Mouse (Mus musculus) embryonic stem cell, embryonic (primary cell): ENCODE results near the gene Sort1.

ENCODE experiments used
- CTCF ChIA-PET, 4 experiments: fragments of 300-600 bp in 2 of 4; fragments of 350-600 bp in 2 of 4; sonication (Branson Sonifier 250); formaldehyde crosslinking; loops; one replicate each; lab custom pipeline; 2022; ENCODE audit warnings: inconsistent platforms in 2 of 4; lab: Charles Lee
- POLR2A ChIA-PET, 4 experiments: fragments of 300-600 bp in 2 of 4; fragments of 350-600 bp in 2 of 4; sonication (Branson Sonifier 250); formaldehyde crosslinking; loops; one replicate each; lab custom pipeline; 2022; ENCODE audit warnings: antibody characterized with exemption in 4 of 4, inconsistent platforms in 1 of 4; lab: Charles Lee

The Sort1 gene

GRCm38 (mm10) chr3:108310921-108311341 lies 27.0 kb downstream of the Sort1 start:
- POLR2A ChIA-PET, result interaction anchor here in 2 of 4 experiments (0.6 to 1.4 kb wide), 3 partner anchors 16 to 73 kb away, joined by 3 to 4 read pairs (median 3); partner anchors contain the start of gene Psrc1 (in 1 of the 2)
- CTCF ChIA-PET, result no interaction called here

DNA sequence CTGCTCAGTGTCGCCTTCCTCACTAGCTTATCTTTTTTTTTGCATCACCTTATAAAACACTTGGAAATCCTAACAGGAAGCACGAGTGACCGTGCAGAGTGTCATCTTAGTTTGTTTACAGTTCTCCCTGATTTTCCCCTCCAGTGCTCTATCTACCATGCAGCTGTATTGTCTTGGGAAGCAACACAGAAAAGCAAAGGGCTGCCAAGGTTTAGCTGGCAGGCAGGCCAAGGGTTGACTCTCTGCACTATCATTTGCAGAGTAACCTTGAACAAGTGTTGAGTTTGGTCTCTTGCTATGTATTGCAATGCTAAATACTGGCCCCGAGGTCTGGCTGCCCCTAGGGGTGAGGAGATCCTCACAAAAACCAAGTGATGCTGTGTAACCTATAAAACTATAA lies 27.8 kb downstream of the Sort1 start:
- CTCF ChIA-PET, result no interaction called here
- POLR2A ChIA-PET, result interaction anchor here in 2 of 4 experiments (0.6 to 1.5 kb wide), 5 partner anchors 12 to 162 kb away, joined by 3 to 5 read pairs (median 3); partner anchors contain the start of gene Psrc1 (in 1 of the 2)

- CTCF ChIA-PET, result no interaction called here
Measured at GRCm38 (mm10) chr3:108312414-108312813, 28.5 kb downstream of the Sort1 start.

DNA sequence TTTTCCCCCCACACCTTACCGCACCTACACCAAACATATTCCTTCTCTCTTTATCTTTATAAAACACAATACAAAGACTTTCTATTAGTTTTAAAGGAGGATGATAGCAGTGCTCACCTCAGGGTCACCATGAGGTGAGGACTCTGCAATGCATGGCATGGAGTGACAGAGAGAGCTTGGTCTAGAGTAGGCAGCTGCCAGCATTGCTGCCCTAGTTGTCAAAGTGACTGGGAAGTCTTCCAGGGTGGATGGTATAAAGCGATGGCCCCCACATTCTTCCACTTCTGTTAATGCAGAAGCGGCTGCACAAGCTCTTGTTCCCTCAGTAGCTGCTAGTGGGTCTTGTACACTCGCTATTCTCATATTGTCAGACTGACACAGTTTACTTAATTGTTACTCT lies 29.3 kb downstream of the Sort1 start:
- ChIA-PET POLR2A (interaction anchor here in 1 of 4 experiments (1.2 to 1.5 kb wide), 3 partner anchors 11 to 17 kb away, joined by 4 to 5 read pairs (median 5); no protein-coding TSS in a partner anchor), CTCF (interaction anchor here in 1 of 4 experiments (1.1 kb wide), 1 partner anchor 31 kb away, joined by 3 read pairs; no protein-coding TSS in a partner anchor)

More at GRCm38 (mm10) chr3:108312414-108312813, 28.5 kb downstream of the Sort1 start:
- POLR2A ChIA-PET, result interaction anchor here in 1 of 4 experiments (1.3 to 1.5 kb wide), 2 partner anchors 13 to 54 kb away, joined by 4 to 5 read pairs; no protein-coding TSS in a partner anchor

- CTCF ChIA-PET, result interaction anchor here in 2 of 4 experiments (1.1 kb wide), 2 partner anchors 32 to 149 kb away, joined by 3 read pairs; no protein-coding TSS in a partner anchor
- POLR2A ChIA-PET, result interaction anchor here in 2 of 4 experiments (0.5 to 1.4 kb wide), 6 partner anchors 12 to 170 kb away, joined by 3 to 5 read pairs (median 3); no protein-coding TSS in a partner anchor
Measured at GRCm38 (mm10) chr3:108314038-108314675, 30.3 kb downstream of the Sort1 start.

- ChIA-PET POLR2A (no interaction called here), CTCF (interaction anchor here in 2 of 4 experiments (0.6 kb wide), 2 partner anchors 60 to 62 kb away, joined by 3 to 4 read pairs; no protein-coding TSS in a partner anchor)
Measured at GRCm38 (mm10) chr3:108318517-108318916, 34.6 kb downstream of the Sort1 start.

DNA sequence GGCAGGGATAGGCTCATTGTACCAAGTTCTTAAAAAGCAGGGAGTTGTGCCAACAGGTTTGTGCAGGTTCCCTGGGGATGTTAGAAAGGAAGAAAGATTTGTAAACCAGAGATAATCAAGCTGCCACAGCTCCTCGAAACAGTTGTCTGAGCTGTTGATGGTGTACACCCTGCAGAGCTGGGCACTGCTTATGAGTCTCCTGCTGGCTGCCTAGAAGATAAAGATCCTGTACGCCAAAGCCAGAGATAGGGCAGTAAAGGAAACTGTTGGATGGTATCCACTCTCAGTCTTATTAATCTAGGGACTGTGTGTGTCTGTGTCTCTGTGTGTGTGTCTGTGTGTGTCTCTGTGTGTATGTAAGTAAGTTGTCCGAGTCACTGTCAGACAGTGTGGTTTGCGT lies 37.8 kb downstream of the Sort1 start:
- ChIA-PET CTCF (no interaction called here), POLR2A (interaction anchor here in 2 of 4 experiments (1.0 to 1.5 kb wide), 4 partner anchors 9 to 38 kb away, joined by 3 to 4 read pairs (median 3); partner anchors contain the start of gene Sort1 (in 1 of the 2))

GRCm38 (mm10) chr3:108322136-108322535 lies 38.3 kb downstream of the Sort1 start:
- ChIA-PET CTCF (no interaction called here), POLR2A (interaction anchor here in 2 of 4 experiments (1.0 to 1.5 kb wide), 4 partner anchors 9 to 38 kb away, joined by 3 to 4 read pairs (median 3); partner anchors contain the start of gene Sort1 (in 1 of the 2))

GRCm38 (mm10) chr3:108322962-108323361 lies 39.1 kb downstream of the Sort1 start:
- POLR2A ChIA-PET, result interaction anchor here in 2 of 4 experiments (0.7 to 1.5 kb wide), 5 partner anchors 18 to 308 kb away, joined by 3 to 5 read pairs (median 3); partner anchors contain the start of gene Sort1 (in 1 of the 2)
- CTCF ChIA-PET, result interaction anchor here in 1 of 4 experiments (0.7 kb wide), 1 partner anchor 729 kb away, joined by 16 read pairs; no protein-coding TSS in a partner anchor

DNA sequence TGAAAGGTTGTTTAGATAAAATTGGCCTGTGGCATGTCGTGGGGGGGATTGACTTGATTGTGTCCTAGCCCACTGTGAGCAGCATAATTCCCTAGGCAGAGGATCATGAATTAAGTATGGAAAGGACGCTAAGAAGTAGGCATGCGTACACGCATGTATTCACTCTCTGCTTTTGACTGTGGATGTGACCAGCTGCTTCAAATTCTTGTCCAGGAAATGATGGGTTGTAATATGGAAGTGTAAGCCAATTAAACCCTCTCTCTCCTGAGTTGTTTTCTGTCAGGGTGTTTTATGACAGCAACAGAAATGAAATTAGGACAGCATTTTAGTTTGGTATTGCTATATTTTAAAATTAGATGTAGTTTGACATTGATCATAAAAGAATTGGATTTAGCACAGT lies 41.0 kb downstream of the Sort1 start:
- ChIA-PET CTCF (no interaction called here), POLR2A (no interaction called here)

DNA sequence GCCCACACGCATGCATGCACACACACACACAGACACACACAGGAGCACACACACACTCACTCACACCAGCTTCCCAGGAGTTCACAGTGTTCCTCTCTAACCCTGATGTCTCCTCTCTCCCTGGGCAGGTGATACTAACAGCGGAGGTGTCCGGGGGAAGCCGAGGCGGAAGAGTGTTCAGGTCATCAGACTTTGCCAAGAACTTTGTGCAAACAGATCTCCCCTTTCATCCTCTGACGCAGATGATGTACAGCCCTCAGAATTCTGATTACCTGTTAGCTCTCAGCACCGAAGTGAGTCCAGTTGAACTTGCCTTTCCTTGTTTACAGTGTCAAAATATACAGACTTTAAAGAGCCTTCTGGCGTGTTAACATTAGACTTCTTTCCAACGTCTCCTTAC lies 41.6 kb downstream of the Sort1 start:
- POLR2A ChIA-PET, result no interaction called here
- CTCF ChIA-PET, result no interaction called here

- ChIA-PET CTCF (interaction anchor here in 3 of 4 experiments (0.6 to 0.7 kb wide), 3 partner anchors 31 to 410 kb away, joined by 3 to 5 read pairs (median 4); no protein-coding TSS in a partner anchor), POLR2A (interaction anchor here in 1 of 4 experiments (1.2 kb wide), 1 partner anchor 45 kb away, joined by 3 read pairs; no protein-coding TSS in a partner anchor)
Measured at GRCm38 (mm10) chr3:108327275-108327674, 43.4 kb downstream of the Sort1 start.

GRCm38 (mm10) chr3:108327916-108328315 lies 44.0 kb downstream of the Sort1 start:
- ChIA-PET POLR2A (interaction anchor here in 3 of 4 experiments (0.5 to 1.6 kb wide), 5 partner anchors 8 to 69 kb away, joined by 3 to 7 read pairs (median 3); partner anchors contain the start of gene Psrc1 (in 1 of the 3)), CTCF (interaction anchor here in 1 of 4 experiments (0.6 kb wide), 1 partner anchor 31 kb away, joined by 5 read pairs; no protein-coding TSS in a partner anchor)

GRCm38 (mm10) chr3:108328441-108328841 lies 44.6 kb downstream of the Sort1 start:
- CTCF ChIA-PET, result no interaction called here
- POLR2A ChIA-PET, result interaction anchor here in 3 of 4 experiments (0.5 to 1.6 kb wide), 5 partner anchors 8 to 70 kb away, joined by 3 to 7 read pairs (median 3); partner anchors contain the start of gene Psrc1 (in 1 of the 3)

GRCm38 (mm10) chr3:108330812-108331211 lies 46.9 kb downstream of the Sort1 start:
- ChIA-PET POLR2A (interaction anchor here in 2 of 4 experiments (0.8 to 1.2 kb wide), 4 partner anchors 9 to 34 kb away, joined by 3 to 4 read pairs (median 4); no protein-coding TSS in a partner anchor), CTCF (no interaction called here)

DNA sequence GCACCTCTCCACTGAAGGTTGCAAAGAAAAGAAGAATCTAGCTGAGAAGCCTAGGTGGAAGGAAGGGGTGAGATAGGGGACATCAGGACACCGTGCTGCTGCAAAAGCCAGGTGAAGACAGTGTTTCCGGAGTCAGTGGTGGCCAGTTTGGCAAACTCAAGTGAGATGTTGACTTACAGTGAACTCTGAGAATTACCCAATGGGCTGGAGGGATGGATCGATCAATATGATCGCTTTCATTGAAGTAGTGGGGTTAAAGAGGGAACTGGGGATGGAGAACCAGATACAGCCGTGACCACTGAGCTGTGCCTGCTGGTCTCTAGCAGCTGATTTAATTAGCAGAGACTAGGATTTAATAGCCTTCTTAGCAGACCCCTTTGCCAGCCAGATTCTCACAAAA lies 53.0 kb downstream of the Sort1 start:
- ChIA-PET POLR2A (interaction anchor here in 1 of 4 experiments (1.1 to 1.8 kb wide), 2 partner anchors 9 to 46 kb away, joined by 3 to 6 read pairs; partner anchors contain the start of gene Psrc1), CTCF (no interaction called here)

- ChIA-PET POLR2A (no interaction called here), CTCF (interaction anchor here in 1 of 4 experiments (0.5 kb wide), 1 partner anchor 387 kb away, joined by 6 read pairs; no protein-coding TSS in a partner anchor)
Measured at GRCm38 (mm10) chr3:108341040-108341439, 57.2 kb downstream of the Sort1 start.

DNA sequence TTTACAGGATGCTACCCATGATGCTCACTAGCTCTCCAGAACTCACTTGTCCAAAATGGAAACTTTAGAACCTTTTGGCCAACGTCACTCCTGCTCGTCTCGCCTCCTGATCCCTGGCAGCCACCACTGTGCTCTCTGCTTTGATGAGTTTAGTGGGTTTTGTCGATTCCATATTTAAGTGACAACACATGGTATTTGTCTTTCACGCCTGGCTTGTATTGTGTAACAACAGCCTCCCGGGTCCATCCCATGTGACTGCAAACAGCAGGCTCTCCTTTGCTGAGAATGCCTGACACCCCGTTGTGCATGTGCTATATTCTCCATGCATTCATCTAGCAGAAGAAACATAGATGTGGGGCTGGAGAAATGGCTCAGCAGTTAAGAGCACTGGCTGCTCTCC lies 58.3 kb downstream of the Sort1 start:
- CTCF ChIA-PET, result interaction anchor here in 2 of 4 experiments (0.5 to 0.6 kb wide), 3 partner anchors 60 to 356 kb away, joined by 3 read pairs; no protein-coding TSS in a partner anchor
- POLR2A ChIA-PET, result no interaction called here

DNA sequence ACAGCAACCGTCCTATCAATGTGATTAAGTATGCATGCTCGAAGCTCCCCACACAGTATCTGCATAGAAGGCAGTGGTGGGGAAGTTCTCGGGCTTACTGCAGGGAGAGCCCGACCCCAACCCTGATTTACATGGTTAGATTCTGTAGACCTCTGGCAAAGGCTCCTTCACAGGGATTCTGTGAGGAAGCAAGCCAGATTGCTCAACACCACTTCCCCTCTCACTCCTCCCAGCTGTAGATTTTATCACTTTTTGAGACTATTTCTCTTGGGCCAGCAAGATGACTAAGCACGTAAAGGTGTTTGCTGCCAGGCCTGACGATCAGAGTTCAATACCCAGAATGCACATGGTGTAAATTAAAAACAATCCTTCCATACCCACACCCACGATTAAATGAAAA lies 62.0 kb downstream of the Sort1 start:
- ChIA-PET CTCF (no interaction called here), POLR2A (interaction anchor here in 1 of 4 experiments (0.6 kb wide), 1 partner anchor 160 kb away, joined by 4 read pairs; no protein-coding TSS in a partner anchor)
